Mouse (Mus musculus) ZHBTc4 (cell line): ENCODE measurements at regions not wholly inside any gene's neighbourhood (a gene's known extent, or its start where the extent isn't known, plus 50 kb on each side); places are given as distances from the start of the nearest gene placed in this dataset.

Experiments
- DNase-seq: peaks from one replicate; pipeline ENCODE4 v3.0.0-alpha.2; 2011; ENCODE audit warnings: low read depth, low spot score

DNA sequence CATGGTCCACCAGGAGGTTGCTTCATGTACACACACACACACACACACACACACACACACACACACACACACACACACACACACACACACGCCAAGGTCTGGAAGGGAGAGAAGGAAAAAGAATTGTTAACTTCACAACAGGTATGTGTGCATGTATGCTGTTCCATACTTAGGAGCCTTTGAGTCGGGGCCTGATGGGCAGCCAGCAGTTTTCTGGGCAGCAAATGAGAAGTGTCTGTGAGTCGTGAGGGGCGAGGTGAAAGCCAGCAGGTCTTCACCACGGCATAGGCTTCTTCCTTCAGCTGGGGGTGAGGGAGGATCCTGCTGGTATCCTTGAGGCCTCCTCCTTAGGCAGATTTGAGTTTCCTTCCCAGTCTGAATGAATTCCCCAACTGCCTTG, 65.8 kb upstream of the Twist2 start:
- no peak for DNase-seq

- DNase-seq, result no peak
Measured at GRCm38 (mm10) chr1:91740661-91741060, 60.6 kb upstream of the Twist2 start.

GRCm38 (mm10) chr1:91742031-91742430, 59.2 kb upstream of the Twist2 start:
- DNase-seq, result no peak

DNA sequence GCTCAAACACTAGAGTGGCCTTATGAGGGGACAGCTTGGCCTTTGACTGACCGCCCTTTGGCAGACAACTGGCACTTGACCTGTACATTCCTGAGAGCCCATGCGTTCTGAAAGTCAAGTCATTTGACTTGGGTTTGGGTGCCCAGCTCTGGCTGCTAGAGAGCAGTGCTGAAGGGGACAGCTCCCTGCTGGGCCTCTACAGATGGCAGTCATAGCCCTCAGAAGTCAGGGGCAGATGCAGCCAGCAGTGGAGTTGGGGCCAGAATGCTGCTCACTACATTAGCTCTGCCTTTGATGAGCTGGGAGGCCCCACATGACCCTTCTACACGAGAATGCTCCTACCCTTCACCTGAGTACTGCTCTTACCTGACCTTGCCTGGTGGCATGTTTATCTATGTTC, 58.3 kb upstream of the Twist2 start:
- peak; percentile 38 for DNase-seq

- DNase-seq, result no peak
Measured at GRCm38 (mm10) chr1:91744076-91744475, 57.2 kb upstream of the Twist2 start.

GRCm38 (mm10) chr1:91744701-91745100, 56.6 kb upstream of the Twist2 start:
- DNase-seq, result no peak

DNA sequence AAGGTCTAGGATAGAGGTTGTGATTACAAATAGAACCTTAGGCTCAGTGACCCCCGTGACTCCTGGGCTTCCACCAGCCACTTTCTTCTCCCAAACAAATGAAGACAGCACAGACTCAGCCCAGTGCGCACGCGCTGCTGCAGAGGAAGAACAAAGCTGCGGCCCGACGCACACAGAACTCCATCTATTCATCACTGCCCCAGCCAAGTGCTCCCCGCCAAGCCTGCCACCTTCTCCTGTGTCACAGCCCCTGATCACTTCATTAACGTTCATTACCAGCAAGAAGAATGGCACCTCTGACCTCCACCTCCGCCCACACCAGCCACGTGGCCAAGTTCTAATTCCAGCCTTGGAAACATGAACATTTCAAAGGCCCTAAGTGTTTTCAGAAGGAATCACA, 53.7 kb upstream of the Twist2 start:
- peak; percentile 23 for DNase-seq
